Mouse (Mus musculus) stomach, embryonic 15.5 days (tissue): ENCODE measurements around the gene Aqp9. TPM values are rescaled to one million over a fixed set of nuclear protein-coding genes. Genes with fewer than 3 reads are reported as not detected.

Source experiments
- ATAC-seq: fragments of 200-750 bp; cut with Nextera tagmentation; 2 replicates; pipeline ENCODE4 v1.8.0; 2017; ENCODE audit warnings: low read depth, moderate number of reproducible peaks, moderate TSS enrichment; ENCODE audit not compliant: insufficient read depth, low FRiP score
- H3K27ac ChIP-seq: fragments of 300-500 bp; sonication (generic); 2 replicates; pipeline ENCODE4 v1.5.1; 2015; ENCODE audit warnings: mild to moderate bottlenecking, inconsistent platforms
- H3K27me3 ChIP-seq: fragments of 300-500 bp; sonication (generic); replicated peaks from 2 replicates; pipeline ENCODE4 v1.6.1; 2015; ENCODE audit warnings: inconsistent platforms
- H3K36me3 ChIP-seq: fragments of 300-500 bp; sonication (generic); 2 replicates; pipeline ENCODE4 v1.6.1; 2015; ENCODE audit warnings: inconsistent platforms
- H3K4me1 ChIP-seq: fragments of 300-500 bp; sonication (generic); 2 replicates; pipeline ENCODE4 v1.6.1; 2015; ENCODE audit warnings: inconsistent platforms
- H3K4me2 ChIP-seq: fragments of 300-500 bp; sonication (generic); 2 replicates; pipeline ENCODE4 v1.6.1; 2015; ENCODE audit warnings: mild to moderate bottlenecking, inconsistent platforms
- H3K4me3 ChIP-seq: fragments of 300-500 bp; sonication (generic); replicated peaks from 2 replicates; pipeline ENCODE4 v1.5.1; 2015; ENCODE audit warnings: inconsistent platforms
- H3K9ac ChIP-seq: fragments of 300-500 bp; sonication (generic); 2 replicates; pipeline ENCODE4 v1.6.1; 2015; ENCODE audit warnings: inconsistent platforms
- H3K9me3 ChIP-seq: fragments of 300-500 bp; sonication (generic); 2 replicates; pipeline ENCODE4 v1.6.1; 2016; ENCODE audit warnings: inconsistent platforms
- WGBS: fragments of 180-500 bp; shearing (Covaris S2); methylation state at CpG from one replicate; pipeline ENCODE4 v1.1.7; 2015; 5-methylcytosine and 5-hydroxymethylcytosine counted together
- polyA plus RNA-seq: library from polyadenylated mRNA; unstranded; fragments of >200 nt; fragmentation: Nextera tagmentation; extraction: Ambion mirVana; gene quantifications from 2 replicates; pipeline ENCODE4 v1.2.1, GENCODE M21; 2015

The Aqp9 gene
- polyA plus RNA-seq, 1 experiment from 2014 or later, result 1.0 TPM

GRCm38 (mm10) chr9:71155399-71156005, 13.0 kb downstream of the Aqp9 start:
- H3K9me3 ChIP-seq, result no peaks in the 10 kb centered on the region
- ATAC-seq, result no peak
- H3K36me3 ChIP-seq, result no peaks in the 10 kb centered on the region
- no peak overlapping the region for H3K4me2 ChIP-seq
- 88% methylated on average over 7 of the region's 7 CpGs for WGBS
- H3K4me3 ChIP-seq, result no peak overlapping the region
- no peaks in the 10 kb centered on the region for H3K4me1 ChIP-seq
- no peak overlapping the region for H3K27ac ChIP-seq
- no peak overlapping the region for H3K9ac ChIP-seq
- H3K27me3 ChIP-seq, result no peaks in the 10 kb centered on the region

DNA sequence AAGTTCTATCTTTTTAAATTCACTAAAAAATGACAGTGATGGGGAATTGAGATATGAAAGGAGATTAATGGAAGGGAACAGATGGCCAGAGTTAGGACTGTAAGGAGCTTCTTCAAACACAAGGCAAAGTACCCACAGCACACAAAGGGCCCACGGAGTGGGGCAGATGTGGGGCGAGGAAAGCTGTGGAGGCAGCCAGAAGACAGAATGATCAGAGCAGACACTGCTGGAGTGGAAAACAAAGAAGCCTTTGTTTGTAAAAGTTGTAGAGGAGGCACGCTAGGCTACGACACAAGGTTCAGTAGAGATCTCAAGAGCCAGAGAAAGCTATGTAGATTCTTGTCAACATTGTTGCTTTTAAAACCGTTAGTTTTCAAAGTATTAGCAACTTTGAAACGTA, 17.1 kb downstream of the Aqp9 start:
- Histone ChIP-seq H3K36me3 (no peaks in the 10 kb centered on the region), H3K4me1 (no peaks in the 10 kb centered on the region), H3K27ac (no peak overlapping the region), H3K27me3 (no peaks in the 10 kb centered on the region), H3K4me3 (no peak overlapping the region), H3K9me3 (no peaks in the 10 kb centered on the region), H3K4me2 (no peak overlapping the region), H3K9ac (no peak overlapping the region)
- 63% methylated on average over 6 of the region's 6 CpGs for WGBS
- ATAC-seq, result no peak

DNA sequence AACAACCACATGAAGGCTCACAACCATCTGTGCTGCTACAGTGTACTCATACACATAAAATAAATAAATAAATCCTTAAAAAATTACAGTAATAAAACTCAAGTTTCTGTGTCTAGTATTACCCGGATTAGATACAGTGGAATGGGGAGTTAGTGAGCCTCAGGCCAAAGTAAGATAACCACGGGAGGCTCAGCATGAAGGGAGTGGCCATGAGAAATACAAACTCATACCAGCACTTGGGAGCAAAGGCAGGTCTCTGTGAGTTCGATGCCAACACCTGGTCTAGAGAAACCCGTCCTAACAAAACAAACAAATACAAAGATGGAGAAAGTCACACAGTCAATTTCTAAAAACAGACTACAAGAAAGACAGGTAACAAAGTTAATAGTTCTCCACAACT, 18.3 kb downstream of the Aqp9 start:
- Histone ChIP-seq H3K27me3 (no peaks in the 10 kb centered on the region; the same call in 1 of the 2 replicates), H3K36me3 (no peaks in the 10 kb centered on the region), H3K4me1 (no peaks in the 10 kb centered on the region), H3K4me2 (no peak overlapping the region), H3K9ac (no peak overlapping the region), H3K4me3 (no peak overlapping the region), H3K27ac (no peak overlapping the region), H3K9me3 (no peaks in the 10 kb centered on the region)
- no peak for ATAC-seq
- WGBS, result 66% methylated on average over 4 of the region's 4 CpGs

GRCm38 (mm10) chr9:71148890-71149289, 19.6 kb downstream of the Aqp9 start:
- no peaks in the 10 kb centered on the region for H3K36me3 ChIP-seq
- no peaks in the 10 kb centered on the region for H3K4me1 ChIP-seq
- H3K4me2 ChIP-seq, result no peak overlapping the region
- no peaks in the 10 kb centered on the region; the same call in 1 of the 2 replicates for H3K27me3 ChIP-seq
- no peak overlapping the region for H3K4me3 ChIP-seq
- H3K9me3 ChIP-seq, result no peaks in the 10 kb centered on the region
- no peak for ATAC-seq
- H3K9ac ChIP-seq, result no peak overlapping the region
- H3K27ac ChIP-seq, result no peak overlapping the region

- no peak overlapping the region for H3K27ac ChIP-seq
- no peak overlapping the region for H3K9ac ChIP-seq
- H3K4me1 ChIP-seq, result no peaks in the 10 kb centered on the region
- whole genome bisulfite sequencing, result 78% methylated on average over 10 of the region's 10 CpGs
- H3K27me3 ChIP-seq, result no peaks in the 10 kb centered on the region; the same call in 1 of the 2 replicates
- H3K9me3 ChIP-seq, result no peaks in the 10 kb centered on the region
- peak; percentile 83; the same call in 1 of the 2 replicates for ATAC-seq
- H3K4me2 ChIP-seq, result no peak overlapping the region
- H3K36me3 ChIP-seq, result no peaks in the 10 kb centered on the region
- H3K4me3 ChIP-seq, result no peak overlapping the region
These were observed 22.3 kb downstream of the Aqp9 start for GRCm38 (mm10) chr9:71146210-71146609.

DNA sequence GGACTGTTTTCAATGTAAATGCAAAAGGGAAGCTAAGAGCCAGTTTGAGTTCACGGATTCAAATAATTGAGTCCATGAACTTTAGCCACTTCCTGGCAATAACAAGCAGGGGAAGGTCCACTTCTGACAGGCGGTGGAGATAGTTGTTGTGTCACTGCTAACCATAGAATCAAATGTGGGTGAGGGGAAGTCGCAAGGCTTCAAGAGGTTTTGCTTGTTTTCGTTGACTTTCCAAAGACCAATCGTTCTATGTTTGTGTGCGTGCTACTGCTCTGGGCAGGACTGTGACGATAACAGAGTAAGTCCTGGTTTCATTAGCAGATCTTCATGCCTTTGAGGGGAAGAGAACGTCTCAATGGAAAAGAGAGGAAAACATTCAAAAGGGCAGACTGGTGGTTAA, 28.3 kb downstream of the Aqp9 start:
- H3K4me2 ChIP-seq, result no peak overlapping the region
- ATAC-seq, result no peak
- no peaks in the 10 kb centered on the region for H3K4me1 ChIP-seq
- no peaks in the 10 kb centered on the region for H3K9me3 ChIP-seq
- H3K9ac ChIP-seq, result no peak overlapping the region
- H3K27ac ChIP-seq, result no peak overlapping the region
- no peak overlapping the region for H3K4me3 ChIP-seq
- WGBS, result 66% methylated on average over 8 of the region's 8 CpGs
- H3K27me3 ChIP-seq, result no peaks in the 10 kb centered on the region; the same call in 1 of the 2 replicates
- no peaks in the 10 kb centered on the region for H3K36me3 ChIP-seq

GRCm38 (mm10) chr9:71138936-71139335, 29.5 kb downstream of the Aqp9 start:
- Histone ChIP-seq H3K27me3 (no peaks in the 10 kb centered on the region), H3K36me3 (no peaks in the 10 kb centered on the region), H3K4me3 (no peak overlapping the region), H3K27ac (no peak overlapping the region), H3K4me2 (no peak overlapping the region), H3K9me3 (no peaks in the 10 kb centered on the region), H3K4me1 (no peaks in the 10 kb centered on the region), H3K9ac (no peak overlapping the region)
- WGBS, result 55% methylated on average over 2 of the region's 2 CpGs
- no peak for ATAC-seq

DNA sequence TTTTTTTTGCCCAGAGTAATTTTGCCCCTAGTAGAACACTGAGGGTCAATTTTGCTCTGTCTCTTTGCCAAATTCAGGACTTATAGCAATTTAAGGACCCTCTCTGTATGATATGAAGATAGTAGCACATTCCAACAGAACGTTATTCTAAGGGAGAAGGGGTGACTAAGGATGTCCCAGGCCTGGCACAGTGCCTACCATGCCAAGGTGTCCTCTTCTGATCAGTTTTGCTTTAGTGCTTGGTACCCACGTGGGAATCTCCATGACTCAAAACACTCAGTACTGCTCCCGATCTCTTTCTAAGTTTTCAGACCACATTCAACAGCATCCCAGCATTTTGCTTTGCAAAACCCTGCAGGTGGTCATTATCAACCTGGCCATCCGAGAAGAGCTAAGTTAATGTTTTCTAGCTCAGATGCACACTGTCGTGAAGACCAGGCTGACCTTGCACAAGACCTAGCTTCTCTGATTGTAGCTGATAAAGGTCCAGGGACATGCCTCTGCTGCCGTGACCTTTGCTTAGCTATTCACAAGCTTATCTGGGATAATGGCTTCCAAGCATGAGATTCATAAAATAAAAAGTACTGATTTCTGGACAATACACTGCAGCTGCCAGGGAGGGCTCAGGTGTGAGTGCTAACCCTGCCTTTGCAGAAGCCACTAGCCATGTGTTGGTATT, 31.1 kb downstream of the Aqp9 start:
- no peaks in the 10 kb centered on the region for H3K36me3 ChIP-seq
- no peaks in the 10 kb centered on the region for H3K27me3 ChIP-seq
- no peak overlapping the region for H3K4me3 ChIP-seq
- no peak overlapping the region for H3K4me2 ChIP-seq
- H3K27ac ChIP-seq, result no peak overlapping the region
- WGBS, result 64% methylated on average over 6 of the region's 6 CpGs
- ATAC-seq, result no peak
- no peaks in the 10 kb centered on the region for H3K4me1 ChIP-seq
- H3K9ac ChIP-seq, result no peak overlapping the region
- H3K9me3 ChIP-seq, result no peaks in the 10 kb centered on the region

DNA sequence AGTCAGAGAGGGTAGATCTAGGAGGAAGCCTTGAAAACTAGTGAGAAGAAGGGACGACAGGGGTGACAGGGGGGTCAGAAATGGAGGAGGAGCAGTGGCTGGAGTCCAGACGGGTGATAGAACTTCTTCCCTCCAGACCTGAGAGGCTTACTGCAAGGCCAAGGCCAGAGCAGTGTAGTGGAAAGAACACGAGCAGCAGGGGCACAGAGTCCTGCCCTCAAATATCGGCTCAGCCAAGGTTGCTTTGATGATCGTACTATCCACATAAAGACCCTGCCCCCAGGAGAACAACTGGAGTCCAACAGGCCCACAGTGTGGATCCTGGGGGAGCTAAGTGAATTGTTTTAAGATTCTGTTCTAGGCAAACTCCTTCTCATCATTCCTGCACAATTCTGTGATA, 33.4 kb downstream of the Aqp9 start:
- H3K4me1 ChIP-seq, result no peaks in the 10 kb centered on the region
- no peak for ATAC-seq
- no peaks in the 10 kb centered on the region for H3K36me3 ChIP-seq
- no peaks in the 10 kb centered on the region for H3K27me3 ChIP-seq
- H3K9me3 ChIP-seq, result no peaks in the 10 kb centered on the region
- H3K9ac ChIP-seq, result no peak overlapping the region
- 69% methylated on average over 5 of the region's 5 CpGs for WGBS
- no peak overlapping the region for H3K27ac ChIP-seq
- no peak overlapping the region for H3K4me3 ChIP-seq
- H3K4me2 ChIP-seq, result no peak overlapping the region

- Histone ChIP-seq H3K36me3 (no peaks in the 10 kb centered on the region), H3K4me3 (no peak overlapping the region), H3K27me3 (no peaks in the 10 kb centered on the region), H3K27ac (no peak overlapping the region), H3K4me1 (no peaks in the 10 kb centered on the region), H3K9ac (no peak overlapping the region), H3K4me2 (no peak overlapping the region), H3K9me3 (no peaks in the 10 kb centered on the region)
- peak; percentile 69; the same call in 1 of the 2 replicates for ATAC-seq
- WGBS, result 61% methylated on average over 5 of the region's 5 CpGs
These were observed 35.3 kb downstream of the Aqp9 start for GRCm38 (mm10) chr9:71133190-71133589.

- H3K27ac ChIP-seq, result no peak overlapping the region
- no peak for ATAC-seq
- H3K36me3 ChIP-seq, result no peaks in the 10 kb centered on the region
- no peaks in the 10 kb centered on the region for H3K4me1 ChIP-seq
- no peak overlapping the region for H3K4me3 ChIP-seq
- WGBS, result 42% methylated on average over 5 of the region's 5 CpGs
- no peaks in the 10 kb centered on the region for H3K27me3 ChIP-seq
- no peaks in the 10 kb centered on the region for H3K9me3 ChIP-seq
- no peak overlapping the region for H3K9ac ChIP-seq
- H3K4me2 ChIP-seq, result no peak overlapping the region
These were observed 36.7 kb downstream of the Aqp9 start for GRCm38 (mm10) chr9:71131822-71132221.

DNA sequence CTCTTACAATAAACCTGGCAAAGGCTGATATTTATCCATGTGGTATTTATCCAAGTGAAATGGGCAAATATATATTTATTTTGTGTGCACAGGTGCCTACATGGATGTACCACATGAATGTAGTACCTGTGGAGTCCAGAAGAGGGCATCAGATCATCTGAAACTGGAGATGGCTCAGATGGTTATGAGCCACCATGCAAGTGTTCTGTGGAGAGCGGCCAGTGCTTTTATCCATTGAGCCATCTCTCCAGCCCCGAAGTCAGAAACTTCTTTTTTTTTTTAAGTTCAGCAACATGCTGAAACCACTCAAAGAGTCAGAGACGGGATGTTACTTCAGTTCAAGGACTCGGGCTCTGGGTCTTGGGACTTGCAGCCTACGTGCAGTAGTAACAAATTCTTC, 39.6 kb downstream of the Aqp9 start:
- ATAC-seq, result no peak

More for the DNA sequence above, 39.6 kb downstream of the Aqp9 start:
- no peaks in the 10 kb centered on the region for H3K4me1 ChIP-seq
- no peaks in the 10 kb centered on the region for H3K27me3 ChIP-seq
- no peaks in the 10 kb centered on the region for H3K36me3 ChIP-seq
- no peak overlapping the region for H3K4me2 ChIP-seq
- H3K9ac ChIP-seq, result no peak overlapping the region
- H3K27ac ChIP-seq, result no peak overlapping the region
- 39% methylated on average over 5 of the region's 5 CpGs for WGBS
- H3K9me3 ChIP-seq, result no peaks in the 10 kb centered on the region
- H3K4me3 ChIP-seq, result no peak overlapping the region
